Comparison of ENCODE assay signal across 15 mouse cellular contexts in genomic region chr11:3930019-3930418, GRCm38 (mm10). TPM values are rescaled to one million over a fixed set of nuclear protein-coding genes. Genes with fewer than 3 reads are reported as not detected.
DNase-seq lines count a peak whose midpoint lies in the region; ATAC-seq lines count a peak whose summit lies in the region.
"Had no signal": no experiment of that assay in that cellular context is flagged by ENCODE, and none has a peak within 500 bp of the region (broad histone marks: within the 10 kb centered on the region; RNA-seq: fewer than 3 reads in every experiment).

No protein-coding gene starts in this region.

- no peak overlapping the region for H3K9ac ChIP-seq in heart, embryonic 11.5 days (ENCODE audit: low read depth, low read length)
- no peak overlapping the region for H3K9ac ChIP-seq in liver, embryonic 15.5 days
- H3K9ac ChIP-seq: hindbrain, embryonic 13.5 days had no signal

- WGBS in heart, embryonic 11.5 days (ENCODE audit: insufficient replicate concordance) = 56% methylated on average over 4 of the region's 4 CpGs
- WGBS in liver, embryonic 15.5 days (ENCODE audit: insufficient replicate concordance) = 23% methylated on average over 4 of the region's 4 CpGs
- WGBS in limb, embryonic 10.5 days = 84% methylated on average over 4 of the region's 4 CpGs

- H3K4me3 ChIP-seq in heart, embryonic 11.5 days (ENCODE audit: low read depth, low read length) = no peak overlapping the region
- H3K4me3 ChIP-seq in liver, embryonic 15.5 days (replicated peaks) = no peak overlapping the region
- H3K4me3 ChIP-seq in limb, embryonic 10.5 days = no peak overlapping the region
- H3K4me3 ChIP-seq: hindbrain, embryonic 13.5 days; neural tube, embryonic 13.5 days had no signal

- H3K4me2 ChIP-seq in heart, embryonic 11.5 days = no peak overlapping the region
- H3K4me2 ChIP-seq in liver, embryonic 15.5 days = 0 out of 2 replicates have a peak overlapping the region, but pooled peaks have one; percentile 69
- H3K4me2 ChIP-seq: hindbrain, embryonic 13.5 days had no signal

- DNase-seq in heart, adult 11 months = peak; percentile 84
- DNase-seq in liver = no peak
- peak; percentile 24 for DNase-seq in limb, embryonic 10.5 days (ENCODE audit: low spot score)
- no peak for DNase-seq in layer of hippocampus, adult 9-10 months (ENCODE audit: low spot score)
- DNase-seq: B cell, adult 2 months; cerebellum, postnatal 36 days; midbrain, embryonic 14.5 days; right cerebral cortex, adult 18-20 months had no signal

- no peak overlapping the region for H3K27ac ChIP-seq in heart, embryonic 11.5 days (ENCODE audit: low read depth, low read length)
- H3K27ac ChIP-seq in liver, embryonic 15.5 days (replicated peaks) = no peak overlapping the region; the same call in 1 of the 2 replicates
- no peak overlapping the region for H3K27ac ChIP-seq in limb, embryonic 10.5 days
- H3K27ac ChIP-seq: hindbrain, embryonic 13.5 days; neural tube, embryonic 13.5 days had no signal

- H3K36me3 ChIP-seq in heart, embryonic 11.5 days (ENCODE audit: control insufficient read depth, insufficient read depth, low read length) = peaks cover 2% of the 10 kb centered on the region; the same call in 1 of the 2 replicates
- H3K36me3 ChIP-seq in liver, embryonic 15.5 days (replicated peaks) = no peaks in the 10 kb centered on the region
- H3K36me3 ChIP-seq in limb, embryonic 10.5 days = peaks cover 4% of the 10 kb centered on the region; the same call in 1 of the 2 replicates
- H3K36me3 ChIP-seq: G1E had no signal

- H3K9me3 ChIP-seq in heart, embryonic 11.5 days (replicated peaks; ENCODE audit: control insufficient read depth, low read length) = no peaks in the 10 kb centered on the region
- H3K9me3 ChIP-seq in liver, embryonic 15.5 days (replicated peaks) = no peaks in the 10 kb centered on the region
- no peaks in the 10 kb centered on the region for H3K9me3 ChIP-seq in limb, embryonic 10.5 days (replicated peaks)
- H3K9me3 ChIP-seq: G1E; hindbrain, embryonic 13.5 days; neural tube, embryonic 13.5 days had no signal

- no peaks in the 10 kb centered on the region for H3K27me3 ChIP-seq in heart, embryonic 11.5 days (ENCODE audit: control insufficient read depth, insufficient read depth, low read length)
- no peaks in the 10 kb centered on the region for H3K27me3 ChIP-seq in liver, embryonic 15.5 days
- no peaks in the 10 kb centered on the region for H3K27me3 ChIP-seq in limb, embryonic 10.5 days (ENCODE audit: low read depth, poor library complexity, severe bottlenecking)
- H3K27me3 ChIP-seq: hindbrain, embryonic 13.5 days; neural tube, embryonic 13.5 days had no signal

- ATAC-seq in heart, embryonic 11.5 days (replicated peaks; ENCODE audit: insufficient number of reproducible peaks, low FRiP score, low TSS enrichment) = no peak
- no peak for ATAC-seq in liver, embryonic 15.5 days (ENCODE audit: insufficient read depth)
- ATAC-seq in monocyte, adult 5-6 weeks (replicated peaks; ENCODE audit: insufficient number of reproducible peaks, low FRiP score, low TSS enrichment, poor library complexity, severe bottlenecking) = peak; percentile 67
- ATAC-seq in inflammation-experienced regulatory T-cells, adult 6 months = no peak

- H3K4me1 ChIP-seq in heart, embryonic 11.5 days (ENCODE audit: control insufficient read depth, insufficient read depth, low read length) = peaks cover 5% of the 10 kb centered on the region; the same call in 1 of the 2 replicates
- H3K4me1 ChIP-seq in liver, embryonic 15.5 days (replicated peaks) = peaks cover 21% of the 10 kb centered on the region; the same call in 1 of the 2 replicates
- H3K4me1 ChIP-seq in limb, embryonic 10.5 days = peaks cover 10% of the 10 kb centered on the region

RNA-seq across cellular contexts. Expression of gene Tcn2, which starts 1.9 kb away (rescaled TPM):
- 71.2 and 72.5 TPM in 2 replicates for polyA plus RNA-seq in heart, embryonic 11.5 days (2014; fragmentation: Nextera tagmentation; extraction: Ambion mirVana)
- polyA plus RNA-seq in liver, embryonic 15.5 days (2015; fragmentation: Nextera tagmentation; extraction: Ambion mirVana) = 28.6 and 32.0 TPM in 2 replicates
- 19.5 and 23.9 TPM in 2 replicates for polyA plus RNA-seq in limb, embryonic 10.5 days (2016; fragmentation: Nextera tagmentation; extraction: Ambion mirVana)
- 35.6 to 51.2 TPM (median 43.7 TPM) in 3 replicates for total RNA-seq in monocyte, adult 5-6 weeks (2017)
- polyA plus RNA-seq in inflammation-experienced regulatory T-cells, adult 6 months (2017; shearing (Covaris generic)) = 10 to 100 TPM; 11.0 to 29.1 (median 23.6) TPM

RNA-seq across cellular contexts. Expression of gene Slc35e4, which starts 15.6 kb away (rescaled TPM):
- 2.9 and 3.0 TPM in 2 replicates for polyA plus RNA-seq in heart, embryonic 11.5 days (2014; fragmentation: Nextera tagmentation; extraction: Ambion mirVana)
- 0.43 and 0.44 TPM in 2 replicates for polyA plus RNA-seq in liver, embryonic 15.5 days (2015; fragmentation: Nextera tagmentation; extraction: Ambion mirVana)
- polyA plus RNA-seq in limb, embryonic 10.5 days (2016; fragmentation: Nextera tagmentation; extraction: Ambion mirVana) = 2.5 and 2.6 TPM in 2 replicates
- 7.2 to 8.1 TPM (median 7.8 TPM) in 3 replicates for total RNA-seq in monocyte, adult 5-6 weeks (2017)
- 1 to 10 TPM; 1.3 to 2.3 (median 1.5) TPM for polyA plus RNA-seq in inflammation-experienced regulatory T-cells, adult 6 months (2017; shearing (Covaris generic))
- polyA plus RNA-seq: G1E had no signal

RNA-seq across cellular contexts. Expression of gene Pes1, which starts 33.8 kb away (rescaled TPM):
- 48.2 and 51.5 TPM in 2 replicates for polyA plus RNA-seq in heart, embryonic 11.5 days (2014; fragmentation: Nextera tagmentation; extraction: Ambion mirVana)
- polyA plus RNA-seq in liver, embryonic 15.5 days (2015; fragmentation: Nextera tagmentation; extraction: Ambion mirVana) = 36.5 and 37.2 TPM in 2 replicates
- 106 and 115 TPM in 2 replicates for polyA plus RNA-seq in limb, embryonic 10.5 days (2016; fragmentation: Nextera tagmentation; extraction: Ambion mirVana)
- 66.0 to 68.7 TPM (median 66.2 TPM) in 3 replicates for total RNA-seq in monocyte, adult 5-6 weeks (2017)
- 10 to 100 TPM; 51.8 to 88.6 (median 72.7) TPM for polyA plus RNA-seq in inflammation-experienced regulatory T-cells, adult 6 months (2017; shearing (Covaris generic))

RNA-seq across cellular contexts. Expression of gene Dusp18, which starts 35.0 kb away (rescaled TPM):
- 11.9 and 12.2 TPM in 2 replicates for polyA plus RNA-seq in heart, embryonic 11.5 days (2014; fragmentation: Nextera tagmentation; extraction: Ambion mirVana)
- polyA plus RNA-seq in liver, embryonic 15.5 days (2015; fragmentation: Nextera tagmentation; extraction: Ambion mirVana) = 0.13 and 0.38 TPM in 2 replicates
- polyA plus RNA-seq in limb, embryonic 10.5 days (2016; fragmentation: Nextera tagmentation; extraction: Ambion mirVana) = 12.9 and 17.0 TPM in 2 replicates
- 0.29 to 1.8 TPM (median 0.57 TPM) in 3 replicates for total RNA-seq in monocyte, adult 5-6 weeks (2017)
- polyA plus RNA-seq in inflammation-experienced regulatory T-cells, adult 6 months (2017; shearing (Covaris generic)) = under 1 TPM in 2 of 3 experiments, not detected in 1; 0.21 to 0.32 TPM
- polyA plus RNA-seq: G1E had no signal

RNA-seq across cellular contexts. Expression of gene 4921536K21Rik, which starts 35.1 kb away (rescaled TPM):
- not detected in 2 replicates for polyA plus RNA-seq in heart, embryonic 11.5 days (2014; fragmentation: Nextera tagmentation; extraction: Ambion mirVana)
- polyA plus RNA-seq in liver, embryonic 15.5 days (2015; fragmentation: Nextera tagmentation; extraction: Ambion mirVana) = not detected in 2 replicates
- 0.67 and 0.70 TPM in 2 replicates for polyA plus RNA-seq in limb, embryonic 10.5 days (2016; fragmentation: Nextera tagmentation; extraction: Ambion mirVana)
- total RNA-seq in monocyte, adult 5-6 weeks (2017) = not detected in 3 replicates
- not detected for polyA plus RNA-seq in inflammation-experienced regulatory T-cells, adult 6 months (2017; shearing (Covaris generic))
- polyA plus RNA-seq: G1E; midbrain, embryonic 14.5 days had no signal

Comparison
In these comparisons a context has a peak if more than half of its experiments do, and no peak if none do; other contexts are left out.
1. DNase-seq: peak in heart, adult 11 months (single experiment) and limb, embryonic 10.5 days (single experiment); none in liver (single experiment) and layer of hippocampus, adult 9-10 months (single experiment).